Mouse (Mus musculus): ENCODE results near the gene Pon3.
"Not testable (repeated sequence)": the region's sequence is repeated elsewhere in the genome, so short reads cannot be mapped to it uniquely, and the experiment has no call there.

Pon3 gene

DNA sequence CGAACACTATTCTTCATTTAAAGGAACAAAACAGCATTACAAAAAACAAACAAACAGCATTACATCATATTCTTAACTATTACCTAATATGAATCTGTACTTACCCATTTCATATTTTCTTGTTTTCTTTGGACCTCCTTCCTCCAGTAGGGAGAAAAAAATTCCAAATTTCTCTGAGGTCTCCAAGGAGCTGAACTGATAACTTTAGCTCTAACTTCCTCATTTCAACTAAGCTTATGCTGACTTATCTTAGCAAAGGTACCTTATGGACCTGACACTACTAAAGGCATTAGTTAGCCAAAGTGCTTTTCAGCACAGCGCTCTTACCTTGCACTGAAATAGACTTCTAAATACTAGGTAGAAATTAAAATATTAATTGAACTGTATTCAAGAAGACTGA is 1.2 kb downstream of the Pon3 start:
- no peak for DNase-seq (ENCODE audit: low spot score in 2 of 2)

DNA sequence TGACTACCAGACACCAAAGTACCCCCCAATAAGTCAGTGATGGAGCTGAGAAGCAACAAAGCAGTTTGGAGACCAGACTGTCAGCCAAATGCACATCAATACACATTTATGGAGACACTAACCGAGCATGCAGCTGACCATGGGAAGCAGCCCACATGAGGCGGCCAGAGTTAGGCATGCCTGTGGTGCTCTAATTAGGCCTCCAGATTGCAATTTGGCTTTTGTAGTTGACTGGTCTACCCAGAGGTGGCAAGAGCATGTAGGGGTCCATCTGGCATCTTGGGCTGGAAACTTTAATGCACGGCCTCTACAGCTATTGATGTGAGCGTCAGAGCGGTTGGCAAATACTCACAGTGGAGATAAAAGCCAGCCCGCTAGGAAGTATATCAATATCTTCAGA is 10.2 kb downstream of the Pon3 start:
- DNase-seq (ENCODE audit: low spot score in 2 of 2): no peak

DNA sequence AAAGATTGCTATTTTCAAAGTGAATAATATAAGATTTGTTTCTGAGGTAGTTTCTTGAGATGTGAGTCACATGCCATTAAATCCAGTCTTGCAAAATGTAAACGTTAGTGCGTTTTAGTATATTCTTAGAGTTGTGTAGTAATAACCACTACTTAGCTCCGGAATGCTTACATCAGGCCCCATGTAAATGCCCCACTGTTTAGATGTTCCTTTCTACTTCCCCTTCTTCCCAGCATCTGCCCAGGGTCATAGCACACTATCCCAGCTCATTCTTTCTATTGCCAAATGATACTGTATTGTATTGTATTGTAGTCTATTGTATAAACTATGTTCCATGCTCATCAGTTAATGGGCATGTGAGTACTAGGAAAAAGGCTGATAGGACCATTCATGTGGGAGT is 17.3 kb downstream of the Pon3 start:
- DNase-seq (ENCODE audit: low spot score in 2 of 2): no peak

DNA sequence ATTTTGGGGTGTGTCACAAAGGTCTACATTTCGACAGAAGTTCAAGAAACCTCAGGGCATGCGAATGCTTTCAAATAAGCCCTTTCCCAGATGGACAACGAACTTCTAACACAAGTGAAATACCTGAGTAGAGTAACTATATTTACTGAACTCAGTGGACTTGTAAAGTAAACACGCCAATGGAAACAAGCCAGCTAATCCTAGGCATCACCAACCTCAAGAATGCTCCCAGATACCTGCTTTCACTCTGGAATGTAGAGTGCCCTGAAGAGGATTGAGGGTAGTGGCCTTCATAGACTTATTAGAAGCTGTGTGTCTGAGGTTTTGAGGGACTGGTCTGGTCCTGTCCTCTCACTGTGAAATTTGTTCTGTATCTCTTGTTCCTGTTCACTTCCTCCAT is 18.6 kb downstream of the Pon3 start:
- DNase-seq (ENCODE audit: low spot score in 2 of 2): no peak

DNA sequence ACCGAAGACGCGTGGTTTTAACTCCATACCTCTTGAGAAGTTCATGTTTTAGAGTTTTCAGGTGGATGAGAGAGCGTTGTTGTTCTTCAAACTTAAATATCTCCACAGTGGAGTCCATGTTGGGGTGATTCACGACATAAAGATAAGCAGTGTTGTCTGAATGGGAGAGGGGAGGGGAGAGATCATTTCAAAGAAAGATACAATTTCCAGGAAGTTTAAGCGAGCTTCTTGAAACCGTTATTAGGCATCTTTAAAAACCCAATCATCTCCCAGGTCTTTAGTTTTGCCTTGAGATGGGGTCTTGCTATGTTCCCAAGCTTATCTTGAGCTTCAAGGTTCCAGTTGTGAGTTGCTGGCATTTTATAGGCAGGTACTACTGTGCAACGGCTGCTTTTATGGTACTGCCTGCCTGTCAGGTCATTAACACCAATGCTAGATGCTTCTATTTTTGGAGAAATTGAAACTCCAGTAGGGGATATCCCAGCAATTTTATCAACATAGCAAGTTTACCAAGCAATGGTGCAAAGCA is 19.2 kb downstream of the Pon3 start:
- no peak for DNase-seq (ENCODE audit: low spot score in 2 of 2)

DNA sequence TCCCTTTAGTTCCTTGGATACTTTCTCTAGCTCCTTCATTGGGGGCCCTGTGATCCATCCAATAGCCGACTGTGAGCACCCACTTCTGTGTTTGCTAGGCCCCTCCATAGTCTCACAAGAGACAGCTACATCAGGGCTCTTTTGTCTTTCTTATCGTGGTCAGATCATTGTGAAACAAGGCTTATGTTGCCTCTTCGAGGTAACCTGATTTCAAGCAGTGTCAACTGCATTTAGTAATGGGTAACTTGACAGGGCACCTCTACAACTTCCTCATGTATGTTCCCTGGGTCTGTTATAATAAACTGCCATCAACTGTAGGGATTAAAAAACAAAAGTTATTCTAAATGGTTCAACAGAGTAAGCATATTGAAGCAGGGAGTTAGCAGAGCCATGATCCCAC is 21.5 kb downstream of the Pon3 start:
- no peak for DNase-seq (ENCODE audit: low spot score in 2 of 2)

DNA sequence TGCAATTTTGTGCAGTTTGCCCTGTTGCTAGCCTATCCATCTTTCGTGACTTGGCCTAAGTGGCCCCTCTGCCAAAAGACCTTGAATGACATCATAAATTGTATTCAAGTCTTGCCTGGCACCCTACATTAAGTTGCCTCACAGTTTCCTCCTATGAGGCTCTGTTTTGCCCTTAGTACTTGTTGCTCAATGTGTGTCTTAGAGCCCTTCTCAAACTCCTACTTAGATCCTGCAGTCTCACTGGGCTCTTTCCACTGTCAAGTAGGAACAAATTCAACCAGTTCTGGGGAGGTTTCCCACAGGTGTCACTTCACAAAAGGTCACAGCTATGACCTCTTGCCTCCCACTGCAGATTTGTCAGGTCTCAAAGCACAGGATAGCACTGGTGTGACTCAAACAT is 22.3 kb downstream of the Pon3 start:
- no peak for DNase-seq (ENCODE audit: low spot score in 2 of 2)

DNA sequence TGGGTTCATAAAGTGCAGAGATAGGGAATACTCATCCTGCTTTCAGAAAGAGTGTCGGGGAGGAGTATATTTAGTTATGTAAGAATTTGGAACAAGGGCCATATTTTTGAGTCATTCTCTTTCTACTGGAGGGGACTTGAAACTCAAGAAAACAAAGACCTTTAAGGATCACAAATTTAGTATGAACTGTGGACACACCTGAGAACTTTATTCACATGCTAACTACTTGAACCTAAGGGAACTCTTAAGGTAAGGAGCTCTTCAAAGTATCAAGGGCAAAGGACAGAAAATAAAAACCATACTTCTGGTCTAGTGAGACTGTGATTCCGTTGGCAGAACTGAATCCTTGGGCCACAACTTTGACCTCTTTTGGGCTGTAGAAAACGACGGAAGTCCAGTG is 24.1 kb downstream of the Pon3 start:
- no peak for DNase-seq (ENCODE audit: low spot score in 2 of 2)

DNA sequence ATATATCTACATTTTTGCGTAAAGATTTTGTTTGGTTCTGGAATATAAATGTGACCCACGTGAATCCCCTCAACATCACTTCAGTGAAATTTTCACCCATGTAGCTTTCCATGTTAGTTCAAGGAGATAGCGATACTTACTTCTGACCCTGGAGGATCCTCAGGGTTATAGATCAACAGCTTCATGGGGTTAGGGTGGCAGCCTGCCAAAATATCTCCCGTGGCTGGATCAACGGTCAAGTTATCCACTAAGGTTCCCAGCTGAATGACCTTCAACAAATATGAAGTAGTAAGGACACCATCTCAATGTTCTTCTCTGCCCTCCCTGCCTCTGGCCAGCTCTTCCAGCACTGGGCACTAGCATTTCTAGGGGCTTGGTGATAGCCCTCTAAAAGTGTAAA is 25.8 kb downstream of the Pon3 start:
- DNase-seq (ENCODE audit: low spot score in 2 of 2): no peak

DNA sequence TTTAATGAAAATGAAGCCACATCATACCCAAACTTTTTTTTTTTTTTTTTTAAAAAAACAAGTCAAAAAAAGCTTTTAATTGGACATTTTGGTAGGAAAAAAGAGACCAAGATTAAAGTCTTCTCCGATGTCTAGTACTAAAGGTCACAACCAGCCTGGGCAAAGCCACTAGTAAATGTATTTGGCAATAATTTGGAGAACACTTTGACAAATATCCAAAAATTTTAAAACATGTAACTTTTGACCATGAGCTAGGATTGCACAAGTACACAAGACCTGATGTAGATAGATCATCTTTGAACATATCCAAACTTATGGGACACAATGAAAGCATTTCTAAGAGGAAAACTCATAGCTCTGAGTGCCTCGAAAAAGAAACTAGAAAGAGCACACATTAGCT is 32.5 kb downstream of the Pon3 start:
- DNase-seq (ENCODE audit: low spot score in 2 of 2): not testable (repeated sequence)

DNA sequence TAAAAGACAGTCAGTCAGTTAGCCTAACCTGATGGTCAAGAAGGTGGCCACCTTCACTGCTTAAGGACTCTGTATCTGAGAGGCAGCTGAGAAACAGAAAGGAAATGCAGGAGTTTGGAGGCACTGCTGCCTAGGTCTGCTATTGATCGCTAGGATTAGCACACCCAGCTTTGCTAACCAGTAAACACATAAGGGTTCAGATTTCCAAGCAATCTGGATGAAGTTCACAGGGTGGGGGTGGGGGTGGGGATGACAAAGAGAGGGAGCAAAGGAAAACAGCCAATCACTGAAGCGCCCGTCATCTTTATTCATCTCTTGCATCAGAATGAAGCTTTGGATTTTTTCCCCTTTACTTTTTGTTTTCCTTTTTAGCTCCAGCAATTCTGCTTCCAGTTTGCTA is 34.0 kb downstream of the Pon3 start:
- no peak for DNase-seq (ENCODE audit: low spot score in 2 of 2)

DNA sequence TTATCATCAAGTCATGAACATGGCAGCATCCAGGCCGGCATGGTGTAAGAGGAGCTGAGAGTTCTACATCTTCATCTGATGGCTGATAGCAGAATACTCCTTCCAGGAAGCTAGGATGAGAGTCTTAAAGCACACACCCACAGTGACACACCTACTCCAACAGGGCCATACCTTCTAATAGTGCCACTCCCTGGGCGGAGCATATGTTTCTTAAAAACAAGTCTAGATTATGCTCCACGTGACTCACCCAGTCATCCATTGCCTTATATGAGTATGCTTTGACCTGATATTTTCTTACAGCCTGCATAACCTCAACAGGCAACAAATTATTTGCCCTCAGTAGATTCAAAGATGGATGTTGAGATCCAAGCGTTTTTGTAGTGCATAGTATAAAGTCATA is 37.9 kb downstream of the Pon3 start:
- no peak for DNase-seq (ENCODE audit: low spot score in 2 of 2)

DNA sequence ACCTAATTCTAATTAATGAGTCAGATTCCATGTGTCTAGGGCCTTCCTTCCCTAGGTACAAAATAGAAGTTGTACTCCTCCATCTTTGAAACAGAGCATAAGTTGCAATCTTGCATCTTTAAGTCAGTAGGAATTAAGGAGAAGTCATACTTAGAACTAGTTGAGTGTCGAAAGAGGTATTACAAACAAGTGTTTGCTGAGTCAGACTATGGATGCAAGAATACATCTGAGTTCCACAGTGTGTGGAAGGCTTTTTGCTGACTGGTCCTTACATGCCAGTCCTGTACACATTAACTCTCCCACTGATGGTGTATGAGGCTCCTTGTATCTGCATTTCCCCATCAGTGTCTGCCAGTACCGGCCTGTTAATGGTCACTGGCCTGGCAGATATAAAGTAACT is 48.3 kb downstream of the Pon3 start:
- no peak for DNase-seq (ENCODE audit: low spot score in 2 of 2)

DNA sequence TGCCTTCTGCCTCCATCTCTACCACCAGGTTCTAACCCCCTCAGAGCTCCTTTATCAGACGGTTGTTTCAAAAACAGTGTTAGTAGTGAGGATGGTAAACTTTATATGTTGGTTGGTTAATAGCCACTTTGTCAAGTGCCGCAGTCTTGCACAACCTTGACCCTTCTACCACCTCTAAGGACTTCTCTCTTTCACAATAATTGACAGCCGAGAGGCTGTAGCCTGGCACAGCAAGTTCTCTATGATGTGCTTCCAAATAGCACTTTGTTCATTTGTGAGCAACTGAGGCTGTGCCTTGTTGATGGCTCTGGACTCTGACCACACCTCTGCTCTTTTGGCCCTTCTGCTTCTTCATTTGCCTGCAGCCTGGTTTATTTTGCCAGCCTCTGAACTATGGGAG is 56.2 kb downstream of the Pon3 start:
- no peak for DNase-seq (ENCODE audit: low spot score in 2 of 2)

DNA sequence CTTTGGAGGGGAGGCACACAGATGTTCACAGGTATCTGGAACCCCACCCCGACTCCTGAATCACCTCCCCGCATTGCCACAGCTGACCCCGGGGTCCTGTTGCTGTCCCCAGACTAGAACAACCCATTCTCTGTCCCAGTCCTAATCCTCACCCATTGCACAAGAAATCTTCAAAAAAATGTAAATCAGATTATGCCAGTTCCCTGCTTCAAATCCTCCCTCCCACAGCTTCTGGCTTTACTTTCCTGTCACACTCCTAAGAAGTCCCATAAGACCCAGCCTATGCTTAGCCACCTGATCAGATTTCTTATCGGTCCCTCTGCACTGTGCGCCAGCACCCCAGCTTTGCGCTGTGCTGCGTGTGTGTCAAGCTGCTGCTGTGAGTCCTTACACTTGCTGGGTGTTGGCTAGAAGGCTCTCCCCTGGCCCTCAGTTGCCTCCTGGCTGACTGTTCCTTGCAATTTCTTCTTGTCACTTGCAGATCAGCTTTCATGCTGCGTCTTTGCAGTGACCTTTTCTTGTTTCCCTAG is 56.6 kb downstream of the Pon3 start:
- DNase-seq (ENCODE audit: low spot score in 2 of 2): no peak

DNA sequence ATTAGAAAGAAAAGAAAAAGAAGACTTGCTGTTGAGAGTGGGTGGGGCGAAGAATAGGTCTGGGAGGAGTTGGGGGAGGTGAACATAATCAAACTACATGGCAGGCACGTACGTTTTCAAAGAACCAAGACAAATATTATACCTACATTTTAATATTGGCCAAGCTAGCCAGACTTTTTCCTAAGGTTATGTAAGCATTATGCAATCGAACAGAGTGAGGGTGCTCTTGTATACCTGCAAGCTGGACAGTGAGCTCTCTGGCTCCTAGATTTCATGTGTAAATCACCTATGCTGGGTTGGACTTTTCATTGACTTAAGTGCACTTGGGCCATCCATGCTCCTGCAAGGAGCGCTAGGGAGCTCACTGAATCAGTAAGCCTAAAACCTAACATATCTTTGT is 57.5 kb downstream of the Pon3 start:
- DNase-seq (ENCODE audit: low spot score in 2 of 2): no peak

DNA sequence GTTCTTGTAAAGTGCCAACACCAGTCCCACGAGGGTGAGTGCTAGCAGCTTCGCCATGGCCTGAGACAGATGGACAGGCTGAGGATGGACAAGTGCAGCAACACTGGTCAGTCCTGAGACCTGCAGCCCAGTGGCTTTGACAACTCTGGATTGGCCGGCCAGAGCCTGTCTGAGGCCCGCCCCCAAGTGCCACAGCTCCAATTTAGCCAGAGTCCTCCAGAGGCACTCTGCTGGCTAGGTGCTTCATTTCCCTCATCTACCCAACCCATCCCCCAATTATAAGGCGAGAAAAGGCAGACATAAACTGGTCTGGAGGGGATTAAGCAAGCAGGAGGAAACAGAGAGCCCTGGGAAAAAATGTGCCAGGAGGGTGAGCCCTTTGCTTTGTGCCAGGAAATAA is 62.4 kb downstream of the Pon3 start, which contains the start of gene Pon1:
Gene Pon1, minus strand, starts transcription at position 254 of the 400 bp plus-strand sequence.
- no peak for DNase-seq (ENCODE audit: low spot score in 2 of 2)

DNA sequence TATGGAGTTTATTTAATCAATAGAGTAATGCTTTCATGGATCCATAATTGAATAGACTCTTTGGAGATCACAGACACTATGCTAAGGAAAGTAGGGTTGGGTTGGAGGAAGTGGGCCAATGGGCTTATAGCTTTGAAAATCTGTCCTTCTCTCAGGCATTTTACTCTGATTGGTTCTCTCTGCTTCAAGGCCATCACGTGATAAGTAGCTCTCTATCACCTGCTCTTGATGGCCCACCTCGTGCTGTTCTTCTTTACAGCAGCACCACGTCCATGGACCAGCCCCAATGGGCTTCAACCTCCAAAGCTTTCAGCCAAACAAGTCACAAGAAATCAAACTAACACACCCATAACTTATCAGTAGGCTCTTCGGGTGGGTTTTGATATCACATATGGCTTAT is 65.3 kb downstream of the Pon3 start:
- no peak for DNase-seq (ENCODE audit: low spot score in 2 of 2)

DNA sequence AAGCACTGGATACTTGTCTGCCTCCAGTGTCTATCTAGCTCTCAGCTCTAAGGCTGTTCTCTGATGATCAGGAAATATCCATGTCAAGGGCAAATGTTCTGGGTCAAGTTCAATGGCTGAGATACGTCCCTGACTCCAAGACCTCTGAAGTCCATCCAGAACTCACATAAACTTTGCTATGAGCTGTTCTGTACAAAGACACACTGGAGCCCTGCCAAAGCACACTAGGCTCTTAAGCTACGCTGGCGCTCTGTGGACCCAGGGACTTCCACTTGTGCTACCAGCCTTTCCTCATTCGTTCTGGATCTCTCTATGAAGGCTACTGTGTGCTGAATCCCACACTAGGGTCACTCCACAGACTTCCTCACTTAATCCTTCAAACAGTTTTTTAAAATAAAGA is 66.6 kb downstream of the Pon3 start:
- DNase-seq (ENCODE audit: low spot score in 2 of 2): no peak

DNA sequence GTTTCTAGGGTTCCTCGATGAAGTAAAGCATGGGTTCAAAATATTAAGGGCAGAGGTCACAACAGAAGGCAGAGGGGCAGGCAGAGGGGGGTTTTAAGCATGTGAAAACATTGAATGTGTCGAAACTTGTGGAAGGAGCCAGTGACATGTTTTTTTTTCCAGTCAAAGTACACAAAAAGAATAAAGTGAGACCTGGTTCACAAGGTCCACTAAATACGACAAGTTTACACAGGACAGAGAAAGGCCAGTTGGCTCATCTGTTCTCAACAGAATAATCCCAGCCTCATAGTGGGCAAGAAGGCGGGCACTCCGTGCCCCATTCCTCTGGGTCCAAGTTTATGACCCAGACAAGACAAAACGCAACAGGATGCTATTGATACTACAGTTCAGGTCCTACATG is 67.1 kb downstream of the Pon3 start:
- DNase-seq (ENCODE audit: low spot score in 2 of 2): no peak

DNA sequence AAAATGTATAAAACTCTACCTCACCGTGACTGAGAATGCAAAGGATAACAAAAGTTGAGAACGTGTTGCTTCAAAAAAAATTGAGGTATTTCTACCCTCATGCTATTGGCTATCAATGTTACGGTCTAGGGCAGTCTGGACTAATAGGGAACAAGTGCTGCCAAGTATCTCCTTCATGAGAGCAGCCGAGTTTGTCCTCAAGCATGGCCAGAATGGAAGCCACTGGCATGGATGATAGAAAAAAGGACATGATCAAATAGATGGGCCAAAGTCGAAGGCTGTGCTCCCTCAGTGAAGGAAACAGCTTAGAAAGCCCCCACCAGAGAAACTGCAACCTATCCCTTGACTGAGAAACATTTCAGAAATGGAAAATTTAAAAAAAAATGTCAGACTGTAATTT is 68.0 kb downstream of the Pon3 start:
- no peak for DNase-seq (ENCODE audit: low spot score in 2 of 2)

DNA sequence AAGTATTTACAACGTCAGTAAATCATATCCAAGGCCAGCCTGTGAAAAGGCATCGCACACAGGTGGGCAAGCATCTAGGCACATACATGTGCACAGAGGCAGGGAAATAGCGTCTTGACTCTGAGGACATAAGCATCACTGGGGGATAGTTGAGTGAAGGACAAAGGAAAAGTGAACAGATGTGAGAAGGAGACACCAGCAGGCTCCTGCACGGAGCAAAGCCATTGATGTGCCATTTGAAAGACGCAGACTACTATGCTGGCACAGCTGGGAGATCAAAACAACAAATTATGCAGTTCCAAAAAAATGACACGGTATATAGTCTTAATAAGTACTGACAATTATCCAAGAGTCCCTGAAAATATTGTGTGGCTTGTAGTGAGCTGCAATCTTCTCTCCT is 68.5 kb downstream of the Pon3 start:
- no peak for DNase-seq (ENCODE audit: low spot score in 2 of 2)

DNA sequence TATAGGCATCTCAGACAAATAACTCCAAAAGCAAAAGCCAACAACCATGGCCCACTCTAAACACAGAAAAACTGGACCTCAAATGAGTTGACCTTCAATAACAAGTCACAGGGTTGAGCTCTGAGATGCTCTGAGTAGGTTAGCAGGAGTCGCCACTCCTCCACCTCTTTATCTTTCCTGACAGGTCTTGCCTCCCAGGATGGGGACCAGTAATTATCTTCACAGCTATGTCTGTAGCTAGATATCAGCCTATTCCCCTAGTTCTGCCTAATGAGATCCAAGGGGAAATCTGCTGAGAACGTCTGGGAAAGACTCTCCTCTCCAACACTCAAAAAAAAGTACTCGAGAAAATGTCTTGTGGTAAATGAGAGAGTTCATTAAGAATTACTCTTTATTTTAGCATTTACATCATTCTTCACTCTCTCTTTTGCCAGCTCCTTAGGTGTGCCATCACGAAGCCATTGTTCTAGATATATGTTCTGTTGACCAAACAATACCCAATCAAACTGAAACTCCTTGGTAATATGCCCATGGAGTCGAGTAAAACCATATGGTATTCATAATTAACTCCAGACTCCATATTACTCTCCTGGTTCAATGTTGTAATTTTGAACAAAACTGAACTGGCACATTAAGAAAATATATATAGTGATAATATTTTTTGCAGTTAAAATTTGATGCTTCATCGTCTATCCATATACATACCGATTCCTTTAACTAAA is 69.7 kb downstream of the Pon3 start:
- no peak for DNase-seq (ENCODE audit: low spot score in 2 of 2)

DNA sequence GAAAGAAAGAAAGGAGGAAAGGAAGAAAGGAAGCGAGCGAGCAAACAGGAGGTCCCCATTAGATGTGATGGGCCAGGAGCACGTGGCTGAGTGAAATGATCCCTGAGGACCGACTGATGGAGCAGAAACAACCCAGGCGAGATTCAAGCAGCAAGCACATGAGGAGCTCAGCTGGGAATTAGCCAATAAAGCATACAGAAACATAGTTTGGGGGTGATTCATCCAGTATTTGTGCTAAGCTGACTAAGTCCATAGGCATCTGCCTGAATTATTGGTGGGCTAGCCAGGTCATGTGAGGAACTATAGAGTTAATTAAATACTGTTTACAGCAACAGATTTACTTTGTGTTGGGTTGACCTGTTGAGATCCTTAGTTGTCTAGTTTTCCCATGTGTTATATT is 75.4 kb downstream of the Pon3 start:
- DNase-seq (ENCODE audit: low spot score in 2 of 2): no peak

All from frontal cortex, postnatal 36 days (tissue).